Mouse (Mus musculus): Measurements from ENCODE around the gene Col3a1. TPM values are rescaled to one million over a fixed set of nuclear protein-coding genes. Genes with fewer than 3 reads are reported as not detected.

The Col3a1 gene
- polyA plus RNA-seq (2012; rRNA removed) = 18.4 and 18.8 TPM in 2 replicates

DNA sequence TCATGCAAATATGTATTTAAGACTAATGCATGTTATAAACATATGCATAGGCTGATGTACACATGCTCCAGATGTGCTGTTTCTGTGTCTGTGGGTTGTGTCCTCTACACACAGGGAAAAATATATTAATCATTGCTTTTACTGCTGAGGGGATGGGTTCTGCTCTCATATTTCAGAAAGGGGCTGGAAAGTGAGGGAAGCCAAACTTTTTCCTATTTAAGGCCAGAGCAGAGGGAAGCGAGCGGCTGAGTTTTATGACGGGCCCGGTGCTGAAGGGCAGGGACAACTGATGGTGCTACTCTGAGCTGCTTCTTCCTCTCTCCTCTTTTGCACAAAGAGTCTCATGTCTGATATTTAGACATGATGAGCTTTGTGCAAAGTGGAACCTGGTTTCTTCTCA lies at the start of gene Col3a1:
Col3a1 (plus strand) TSS at position 151 of the 400 bp plus-strand sequence.
- Histone ChIP-seq H3K27ac (ENCODE audit: control insufficient read depth, insufficient read depth, low read length) (no peak within 1 kb of the TSS), H3K4me1 (replicated peaks; ENCODE audit: control insufficient read depth, insufficient read depth, low read length) (no peaks in the 10 kb centered on the region), H3K36me3 (ENCODE audit: control insufficient read depth, insufficient read depth, low read length) (no peaks in the 10 kb centered on the region), H3K4me3 (ENCODE audit: control insufficient read depth, insufficient read depth, low read length) (no peak within 1 kb of the TSS), H3K27me3 (ENCODE audit: control insufficient read depth, insufficient read depth, low read length) (no peaks in the 10 kb centered on the region)
- 83% methylated on average over 4 of the region's 4 CpGs for WGBS
- TF ChIP-seq CTCF (IDR thresholded peaks at IDR 0.05; ENCODE audit: borderline replicate concordance, control insufficient read depth, extremely low read depth, insufficient read depth, low read length, poor library complexity) (no peak), POLR2A (IDR thresholded peaks at IDR 0.05; ENCODE audit: control insufficient read depth, extremely low read depth, insufficient read depth, low read length, poor library complexity) (no peak)
- no peak for DNase-seq

- Histone ChIP-seq H3K36me3 (ENCODE audit: control insufficient read depth, insufficient read depth, low read length) (no peaks in the 10 kb centered on the region), H3K27me3 (ENCODE audit: control insufficient read depth, insufficient read depth, low read length) (no peaks in the 10 kb centered on the region), H3K4me3 (ENCODE audit: control insufficient read depth, insufficient read depth, low read length) (no peak overlapping the region), H3K27ac (ENCODE audit: control insufficient read depth, insufficient read depth, low read length) (no peak overlapping the region), H3K4me1 (replicated peaks; ENCODE audit: control insufficient read depth, insufficient read depth, low read length) (no peaks in the 10 kb centered on the region)
- TF ChIP-seq POLR2A (IDR thresholded peaks at IDR 0.05; ENCODE audit: control insufficient read depth, extremely low read depth, insufficient read depth, low read length, poor library complexity) = no peak
- no peak for TF ChIP-seq CTCF (IDR thresholded peaks at IDR 0.05; ENCODE audit: borderline replicate concordance, control insufficient read depth, extremely low read depth, insufficient read depth, low read length, poor library complexity)
- no peak for DNase-seq
Measured at GRCm38 (mm10) chr1:45269421-45269820, 41.9 kb upstream of the Col3a1 start.

DNA sequence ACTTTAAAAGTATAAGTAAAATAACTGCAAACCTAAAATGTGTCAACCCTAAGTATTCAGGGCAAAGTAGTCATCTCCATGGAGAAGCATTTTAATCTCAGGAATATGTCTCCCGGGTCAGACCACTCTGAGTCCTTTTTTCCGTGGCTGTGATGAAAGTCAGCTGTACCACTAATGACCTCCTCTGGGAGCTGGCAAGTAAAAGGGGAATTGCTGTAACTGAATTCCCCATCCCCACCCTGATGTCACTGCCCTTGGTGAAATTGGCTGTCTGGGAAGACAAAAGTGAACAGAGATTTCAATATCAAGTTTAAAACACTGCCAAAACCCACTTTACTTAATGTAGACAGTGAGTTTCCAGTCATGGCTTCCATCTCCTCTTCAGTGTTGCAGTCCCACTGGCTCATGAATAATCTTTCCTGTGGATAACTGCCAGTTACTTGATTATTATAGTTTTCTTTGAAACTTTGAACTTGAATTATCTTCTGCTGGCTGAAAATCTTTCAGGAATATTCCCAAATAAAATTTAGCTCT lies 35.3 kb upstream of the Col3a1 start:
- Histone ChIP-seq H3K27me3 (ENCODE audit: control insufficient read depth, insufficient read depth, low read length) (no peaks in the 10 kb centered on the region), H3K36me3 (ENCODE audit: control insufficient read depth, insufficient read depth, low read length) (no peaks in the 10 kb centered on the region), H3K27ac (ENCODE audit: control insufficient read depth, insufficient read depth, low read length) (no peak overlapping the region), H3K4me1 (replicated peaks; ENCODE audit: control insufficient read depth, insufficient read depth, low read length) (no peaks in the 10 kb centered on the region), H3K4me3 (ENCODE audit: control insufficient read depth, insufficient read depth, low read length) (no peak overlapping the region)
- DNase-seq = no peak
- TF ChIP-seq POLR2A (IDR thresholded peaks at IDR 0.05; ENCODE audit: control insufficient read depth, extremely low read depth, insufficient read depth, low read length, poor library complexity) = no peak
- TF ChIP-seq CTCF (IDR thresholded peaks at IDR 0.05; ENCODE audit: borderline replicate concordance, control insufficient read depth, extremely low read depth, insufficient read depth, low read length, poor library complexity) = no peak
- 83% methylated on average over 2 of the region's 2 CpGs for WGBS

DNA sequence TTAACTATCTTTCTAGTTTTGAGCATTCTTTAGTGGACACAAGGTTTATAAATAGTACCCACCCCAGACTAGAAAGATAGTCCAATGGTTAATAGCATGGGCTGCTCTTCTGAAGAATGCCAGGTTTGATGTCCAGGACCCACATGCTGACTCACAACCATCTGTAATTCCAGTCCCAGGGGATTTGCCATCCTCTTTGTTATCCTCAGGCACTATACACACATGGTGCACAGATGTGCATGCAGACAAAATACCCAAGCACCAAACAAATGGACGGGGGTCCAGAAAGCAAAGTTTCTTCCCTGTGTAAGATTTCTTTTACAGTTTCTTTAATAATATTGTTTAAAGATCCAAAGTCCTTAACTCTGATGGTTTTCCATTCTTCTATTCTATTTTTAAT lies 23.4 kb upstream of the Col3a1 start:
- Histone ChIP-seq H3K27ac (ENCODE audit: control insufficient read depth, insufficient read depth, low read length) (no peak overlapping the region), H3K36me3 (ENCODE audit: control insufficient read depth, insufficient read depth, low read length) (no peaks in the 10 kb centered on the region), H3K4me1 (replicated peaks; ENCODE audit: control insufficient read depth, insufficient read depth, low read length) (no peaks in the 10 kb centered on the region), H3K27me3 (ENCODE audit: control insufficient read depth, insufficient read depth, low read length) (no peaks in the 10 kb centered on the region), H3K4me3 (ENCODE audit: control insufficient read depth, insufficient read depth, low read length) (no peak overlapping the region)
- WGBS = 90% methylated on average over 1 of the region's 1 CpGs
- DNase-seq = no peak
- TF ChIP-seq POLR2A (IDR thresholded peaks at IDR 0.05; ENCODE audit: control insufficient read depth, extremely low read depth, insufficient read depth, low read length, poor library complexity) (no peak), CTCF (IDR thresholded peaks at IDR 0.05; ENCODE audit: borderline replicate concordance, control insufficient read depth, extremely low read depth, insufficient read depth, low read length, poor library complexity) (no peak)

- WGBS = 81% methylated on average over 4 of the region's 4 CpGs
- Histone ChIP-seq H3K4me1 (replicated peaks; ENCODE audit: control insufficient read depth, insufficient read depth, low read length) (no peaks in the 10 kb centered on the region), H3K27ac (ENCODE audit: control insufficient read depth, insufficient read depth, low read length) (no peak overlapping the region), H3K27me3 (ENCODE audit: control insufficient read depth, insufficient read depth, low read length) (no peaks in the 10 kb centered on the region), H3K36me3 (ENCODE audit: control insufficient read depth, insufficient read depth, low read length) (no peaks in the 10 kb centered on the region), H3K4me3 (ENCODE audit: control insufficient read depth, insufficient read depth, low read length) (no peak overlapping the region)
- DNase-seq = no peak
- no peak for TF ChIP-seq POLR2A (IDR thresholded peaks at IDR 0.05; ENCODE audit: control insufficient read depth, extremely low read depth, insufficient read depth, low read length, poor library complexity)
- no peak for TF ChIP-seq CTCF (IDR thresholded peaks at IDR 0.05; ENCODE audit: borderline replicate concordance, control insufficient read depth, extremely low read depth, insufficient read depth, low read length, poor library complexity)
Measured at GRCm38 (mm10) chr1:45290037-45290436, 21.3 kb upstream of the Col3a1 start.

- DNase-seq = no peak
- Histone ChIP-seq H3K36me3 (ENCODE audit: control insufficient read depth, insufficient read depth, low read length) (no peaks in the 10 kb centered on the region), H3K4me1 (replicated peaks; ENCODE audit: control insufficient read depth, insufficient read depth, low read length) (no peaks in the 10 kb centered on the region), H3K27me3 (ENCODE audit: control insufficient read depth, insufficient read depth, low read length) (no peaks in the 10 kb centered on the region), H3K27ac (ENCODE audit: control insufficient read depth, insufficient read depth, low read length) (no peak overlapping the region), H3K4me3 (ENCODE audit: control insufficient read depth, insufficient read depth, low read length) (no peak overlapping the region)
- WGBS = 88% methylated on average over 3 of the region's 3 CpGs
- no peak for TF ChIP-seq CTCF (IDR thresholded peaks at IDR 0.05; ENCODE audit: borderline replicate concordance, control insufficient read depth, extremely low read depth, insufficient read depth, low read length, poor library complexity)
- no peak for TF ChIP-seq POLR2A (IDR thresholded peaks at IDR 0.05; ENCODE audit: control insufficient read depth, extremely low read depth, insufficient read depth, low read length, poor library complexity)
Measured at GRCm38 (mm10) chr1:45299394-45300119, 11.8 kb upstream of the Col3a1 start.

All from thymus, adult 2 months (tissue).